Mouse (Mus musculus): ENCODE measurements around the gene Cdkal1. TPM values are rescaled to one million over a fixed set of nuclear protein-coding genes. Genes with fewer than 3 reads are reported as not detected.

The Cdkal1 gene
- polyA plus RNA-seq, 1 experiment: 11.5 TPM

DNA sequence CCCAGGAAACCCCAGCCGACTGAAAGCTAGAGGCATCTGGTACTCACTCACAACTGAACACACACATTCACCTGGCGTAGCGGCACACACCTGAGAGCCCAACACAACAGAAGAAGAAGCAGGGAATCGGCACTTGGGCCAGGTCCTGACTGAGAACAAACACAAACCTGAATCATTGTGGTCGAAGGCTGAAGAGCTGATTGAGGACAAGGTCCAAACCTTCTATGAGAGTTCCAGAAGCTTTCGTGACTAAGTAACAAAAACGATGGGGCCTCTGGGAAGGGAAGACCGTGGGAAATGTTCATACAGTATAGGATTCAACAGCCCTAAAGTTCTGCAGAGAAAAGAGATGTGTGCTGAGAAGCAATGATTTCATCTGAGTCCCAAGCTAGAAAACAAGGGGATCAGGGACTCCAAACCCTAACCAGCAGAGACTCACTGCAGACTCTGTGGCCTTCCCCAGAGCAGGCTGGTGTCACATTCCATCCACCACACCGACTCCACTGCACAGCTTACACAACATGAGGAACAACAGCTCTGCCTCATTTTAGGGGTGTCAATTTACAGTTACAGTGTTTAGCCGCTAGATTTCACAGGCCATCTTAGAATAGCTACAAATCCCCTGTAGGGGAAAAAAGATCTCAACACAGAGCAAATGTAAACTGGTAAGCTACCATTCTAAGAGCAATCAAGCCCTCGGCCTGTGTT, 175.8 kb downstream of the Cdkal1 start:
- TF ChIP-seq CTCF (IDR thresholded peaks at IDR 0.05; ENCODE audit: control insufficient read depth, insufficient read depth, low read length) (no peak), POLR2A (IDR thresholded peaks at IDR 0.05; ENCODE audit: borderline replicate concordance, control insufficient read depth, low read depth, low read length) (no peak)
- no peak overlapping the region for H3K4me3 ChIP-seq (replicated peaks; ENCODE audit: control insufficient read depth, low read depth, low read length)
- WGBS: 82% methylated on average over 11 of the region's 11 CpGs
- no peaks in the 10 kb centered on the region for H3K4me1 ChIP-seq (ENCODE audit: control insufficient read depth, insufficient read depth, low read length)
- H3K27ac ChIP-seq (ENCODE audit: control insufficient read depth, insufficient read depth, low read depth, low read length, poor library complexity): no peak overlapping the region

DNA sequence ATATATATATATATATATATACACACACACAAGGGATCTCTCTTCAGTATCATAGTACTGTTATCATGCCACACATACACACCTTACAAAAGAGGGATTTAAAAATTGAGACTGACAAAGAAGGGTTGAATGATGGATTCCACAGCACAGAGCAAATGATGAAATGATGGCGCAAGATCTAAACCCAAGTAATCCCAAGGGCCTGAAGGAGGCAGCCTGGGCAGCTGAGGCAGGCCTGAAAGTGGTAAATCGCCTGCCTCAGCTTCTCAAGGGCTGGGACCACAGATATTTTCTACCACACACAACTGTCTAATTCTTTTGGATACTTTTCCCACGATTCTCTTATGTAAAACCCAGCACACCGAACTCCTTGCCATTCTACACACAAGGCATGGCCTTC, 177.9 kb downstream of the Cdkal1 start:
- H3K4me1 ChIP-seq (ENCODE audit: control insufficient read depth, insufficient read depth, low read length): no peaks in the 10 kb centered on the region
- no peak for TF ChIP-seq POLR2A (IDR thresholded peaks at IDR 0.05; ENCODE audit: borderline replicate concordance, control insufficient read depth, low read depth, low read length)
- TF ChIP-seq CTCF (IDR thresholded peaks at IDR 0.05; ENCODE audit: control insufficient read depth, insufficient read depth, low read length): no peak
- H3K4me3 ChIP-seq (replicated peaks; ENCODE audit: control insufficient read depth, low read depth, low read length): no peak overlapping the region
- WGBS: 87% methylated on average over 4 of the region's 4 CpGs
- no peak overlapping the region for H3K27ac ChIP-seq (ENCODE audit: control insufficient read depth, insufficient read depth, low read depth, low read length, poor library complexity)

GRCm38 (mm10) chr13:29670626-29671025, 184.8 kb downstream of the Cdkal1 start:
- no peak overlapping the region for H3K4me3 ChIP-seq (replicated peaks; ENCODE audit: control insufficient read depth, low read depth, low read length)
- no peaks in the 10 kb centered on the region for H3K4me1 ChIP-seq (ENCODE audit: control insufficient read depth, insufficient read depth, low read length)
- no peak overlapping the region for H3K27ac ChIP-seq (ENCODE audit: control insufficient read depth, insufficient read depth, low read depth, low read length, poor library complexity)
- TF ChIP-seq CTCF (IDR thresholded peaks at IDR 0.05; ENCODE audit: control insufficient read depth, insufficient read depth, low read length): no peak
- no peak for TF ChIP-seq POLR2A (IDR thresholded peaks at IDR 0.05; ENCODE audit: borderline replicate concordance, control insufficient read depth, low read depth, low read length)
- WGBS: 85% methylated on average over 3 of the region's 3 CpGs

- WGBS: 31% methylated on average over 3 of the region's 3 CpGs
- no peak overlapping the region for H3K27ac ChIP-seq (ENCODE audit: control insufficient read depth, insufficient read depth, low read depth, low read length, poor library complexity)
- no peak overlapping the region for H3K4me3 ChIP-seq (replicated peaks; ENCODE audit: control insufficient read depth, low read depth, low read length)
- peaks cover 4% of the 10 kb centered on the region; the same call in 1 of the 2 replicates for H3K4me1 ChIP-seq (ENCODE audit: control insufficient read depth, insufficient read depth, low read length)
- TF ChIP-seq POLR2A (IDR thresholded peaks at IDR 0.05; ENCODE audit: borderline replicate concordance, control insufficient read depth, low read depth, low read length) (no peak), CTCF (IDR thresholded peaks at IDR 0.05; ENCODE audit: control insufficient read depth, insufficient read depth, low read length) (no peak)
These were observed 191.6 kb downstream of the Cdkal1 start for GRCm38 (mm10) chr13:29663908-29664307.

GRCm38 (mm10) chr13:29655841-29656365, 199.6 kb downstream of the Cdkal1 start:
- 89% methylated on average over 11 of the region's 11 CpGs for WGBS
- Histone ChIP-seq H3K4me3 (replicated peaks; ENCODE audit: control insufficient read depth, low read depth, low read length) (no peak overlapping the region), H3K4me1 (ENCODE audit: control insufficient read depth, insufficient read depth, low read length) (no peaks in the 10 kb centered on the region), H3K27ac (ENCODE audit: control insufficient read depth, insufficient read depth, low read depth, low read length, poor library complexity) (no peak overlapping the region)
- TF ChIP-seq CTCF (IDR thresholded peaks at IDR 0.05; ENCODE audit: control insufficient read depth, insufficient read depth, low read length) (no peak), POLR2A (IDR thresholded peaks at IDR 0.05; ENCODE audit: borderline replicate concordance, control insufficient read depth, low read depth, low read length) (no peak)

GRCm38 (mm10) chr13:29653407-29653806, 202.1 kb downstream of the Cdkal1 start:
- TF ChIP-seq POLR2A (IDR thresholded peaks at IDR 0.05; ENCODE audit: borderline replicate concordance, control insufficient read depth, low read depth, low read length): no peak
- no peak for TF ChIP-seq CTCF (IDR thresholded peaks at IDR 0.05; ENCODE audit: control insufficient read depth, insufficient read depth, low read length)
- no peaks in the 10 kb centered on the region for H3K4me1 ChIP-seq (ENCODE audit: control insufficient read depth, insufficient read depth, low read length)
- H3K27ac ChIP-seq (ENCODE audit: control insufficient read depth, insufficient read depth, low read depth, low read length, poor library complexity): no peak overlapping the region
- 77% methylated on average over 4 of the region's 4 CpGs for WGBS
- no peak overlapping the region for H3K4me3 ChIP-seq (replicated peaks; ENCODE audit: control insufficient read depth, low read depth, low read length)

GRCm38 (mm10) chr13:29652791-29653190, 202.7 kb downstream of the Cdkal1 start:
- H3K4me3 ChIP-seq (replicated peaks; ENCODE audit: control insufficient read depth, low read depth, low read length): no peak overlapping the region
- H3K27ac ChIP-seq (ENCODE audit: control insufficient read depth, insufficient read depth, low read depth, low read length, poor library complexity): no peak overlapping the region
- TF ChIP-seq CTCF (IDR thresholded peaks at IDR 0.05; ENCODE audit: control insufficient read depth, insufficient read depth, low read length) (no peak), POLR2A (IDR thresholded peaks at IDR 0.05; ENCODE audit: borderline replicate concordance, control insufficient read depth, low read depth, low read length) (no peak)
- WGBS: 87% methylated on average over 6 of the region's 6 CpGs
- H3K4me1 ChIP-seq (ENCODE audit: control insufficient read depth, insufficient read depth, low read length): no peaks in the 10 kb centered on the region

DNA sequence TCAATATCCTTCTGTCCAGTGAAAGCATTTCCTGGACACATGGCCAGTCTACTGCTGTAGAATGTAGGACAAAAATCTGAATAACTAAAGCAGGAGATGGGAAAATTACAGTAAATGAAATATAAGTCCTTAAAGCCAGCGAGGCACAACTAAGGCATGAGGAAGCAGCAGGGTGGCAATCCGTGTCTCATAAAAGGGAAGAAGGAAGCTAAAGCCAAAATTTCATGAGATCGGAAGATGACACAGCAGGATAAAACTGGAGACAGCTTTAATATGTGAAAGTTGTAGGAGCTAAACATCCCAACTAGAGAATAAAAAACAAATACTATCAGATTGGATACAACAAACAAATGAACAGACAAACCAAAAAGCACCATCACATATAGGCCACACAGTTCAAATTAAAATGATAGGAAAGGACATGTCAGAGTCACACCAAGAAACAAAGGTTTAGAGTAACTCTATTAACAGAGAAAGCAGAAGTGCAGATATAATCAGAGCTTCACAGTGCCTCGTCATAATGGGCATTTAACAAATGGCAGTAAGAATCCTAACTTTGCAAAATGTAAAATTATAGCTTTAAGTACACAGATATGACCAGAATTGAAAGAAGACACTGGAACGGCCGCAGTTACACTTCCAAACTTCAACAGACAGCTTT, 204.8 kb downstream of the Cdkal1 start:
- 51% methylated on average over 6 of the region's 6 CpGs for WGBS
- Histone ChIP-seq H3K4me3 (replicated peaks; ENCODE audit: control insufficient read depth, low read depth, low read length) (no peak overlapping the region), H3K4me1 (ENCODE audit: control insufficient read depth, insufficient read depth, low read length) (no peaks in the 10 kb centered on the region), H3K27ac (ENCODE audit: control insufficient read depth, insufficient read depth, low read depth, low read length, poor library complexity) (no peak overlapping the region)
- TF ChIP-seq CTCF (IDR thresholded peaks at IDR 0.05; ENCODE audit: control insufficient read depth, insufficient read depth, low read length) (no peak), POLR2A (IDR thresholded peaks at IDR 0.05; ENCODE audit: borderline replicate concordance, control insufficient read depth, low read depth, low read length) (no peak)
